Mouse (Mus musculus) monocyte, adult 59 days (primary cell): ENCODE measurements around the gene Nlgn3. TPM values are rescaled to one million over a fixed set of nuclear protein-coding genes. Genes with fewer than 3 reads are reported as not detected.

Experiments used
- total RNA-seq, 2 experiments: library from RNA; stranded (reverse); gene quantifications; one replicate each; pipeline ENCODE4 v1.2.4; 2023

The Nlgn3 gene
- not detected for total RNA-seq

GRCm38 (mm10) chrX:101299055-101299454, at the start of gene Nlgn3:
Gene Nlgn3 (plus strand): TSS chrX:101299168.

GRCm38 (mm10) chrX:101253952-101254729, 44.8 kb upstream of the Nlgn3 start, which contains the start of gene Foxo4:
Gene Foxo4 (plus strand): TSS chrX:101254528.

GRCm38 (mm10) chrX:101263892-101264291, 35.1 kb upstream of the Nlgn3 start, which contains the start of gene Gm614:
Gene Gm614 (minus strand): TSS chrX:101263992.

GRCm38 (mm10) chrX:101268025-101268754, 30.8 kb upstream of the Nlgn3 start, which contains the start of gene Il2rg:
Gene Il2rg (minus strand): TSS chrX:101268255.

GRCm38 (mm10) chrX:101268755-101269124, 30.2 kb upstream of the Nlgn3 start, which contains the start of gene Gm20489:
Gene Gm20489 (minus strand): TSS chrX:101269023.

GRCm38 (mm10) chrX:101273875-101274738, 24.9 kb upstream of the Nlgn3 start, which contains the start of gene Med12:
Gene Med12 (plus strand): TSS chrX:101274030.

Other genes starting within 250 kb of the Nlgn3 start
- not detected for gene Tex11, start 239.5 kb upstream of the Nlgn3 start, total RNA-seq
- gene Slc7a3, start 213.1 kb upstream of the Nlgn3 start, total RNA-seq = not detected
- gene Snx12, start 76.6 kb upstream of the Nlgn3 start, total RNA-seq = 10 to 100 TPM; 38.0 to 39.1 TPM
- gene Foxo4, start 44.6 kb upstream of the Nlgn3 start, total RNA-seq = 10 to 100 TPM; 29.8 to 31.4 TPM
- gene Gm614, start 35.2 kb upstream of the Nlgn3 start, total RNA-seq = 10 to 100 TPM; 11.3 to 11.6 TPM
- gene Il2rg, start 30.9 kb upstream of the Nlgn3 start, total RNA-seq = 100 to 1,000 TPM; 204 to 231 TPM
- gene Gm20489, start 30.1 kb upstream of the Nlgn3 start, total RNA-seq = not detected
- gene Med12, start 25.1 kb upstream of the Nlgn3 start, total RNA-seq = 100 to 1,000 TPM in 1 of 2 experiments, 10 to 100 TPM in 1; 96.4 to 106 TPM
- gene Gjb1, start 77.2 kb downstream of the Nlgn3 start, total RNA-seq = not detected
- 10 to 100 TPM; 24.2 to 26.7 TPM for gene Zmym3, start 121.7 kb downstream of the Nlgn3 start, total RNA-seq
- 100 to 1,000 TPM; 173 to 190 TPM for gene Nono, start 130.2 kb downstream of the Nlgn3 start, total RNA-seq
- gene Itgb1bp2, start 149.9 kb downstream of the Nlgn3 start, total RNA-seq = under 1 TPM; 0.71 to 0.91 TPM
- 10 to 100 TPM; 25.5 to 27.9 TPM for gene Taf1, start 233.6 kb downstream of the Nlgn3 start, total RNA-seq